Mouse (Mus musculus): ENCODE data around the gene Nrsn2. TPM values are rescaled to one million over a fixed set of nuclear protein-coding genes. Genes with fewer than 3 reads are reported as not detected.
A peak's percentile ranks its signal among the peaks of the same experiment; 100 is the strongest.
"Not testable (repeated sequence)": the region's sequence is repeated elsewhere in the genome, so short reads cannot be mapped to it uniquely, and the experiment has no call there.

Nrsn2 gene
- total RNA-seq, 4 experiments from 2014 or later = 90.3 to 104 (median 96.4) TPM

- peak in 1 of 2 experiments; percentile 57 for DNase-seq (ENCODE audit: low spot score in 2 of 2)
These were observed 16.3 kb upstream of the Nrsn2 start for GRCm38 (mm10) chr2:152392786-152393185.

GRCm38 (mm10) chr2:152384191-152384590, 7.8 kb upstream of the Nrsn2 start:
- DNase-seq (ENCODE audit: low spot score in 2 of 2) = no peak

GRCm38 (mm10) chr2:152375652-152376344, 640 bp downstream of the Nrsn2 start:
- peak; percentile 44 to 54 for DNase-seq (ENCODE audit: low spot score in 2 of 2)

- DNase-seq (ENCODE audit: low spot score in 2 of 2) = no peak
These were observed 2.9 kb downstream of the Nrsn2 start for GRCm38 (mm10) chr2:152373547-152373946.

- DNase-seq (ENCODE audit: low spot score in 2 of 2) = no peak
These were observed 3.8 kb downstream of the Nrsn2 start for GRCm38 (mm10) chr2:152372661-152373060.

- DNase-seq (ENCODE audit: low spot score in 2 of 2) = no peak
These were observed 4.3 kb downstream of the Nrsn2 start for GRCm38 (mm10) chr2:152372104-152372503.

GRCm38 (mm10) chr2:152368532-152369140, 7.8 kb downstream of the Nrsn2 start:
- DNase-seq (ENCODE audit: low spot score in 2 of 2) = no peak

- DNase-seq (ENCODE audit: low spot score in 2 of 2) = no peak
These were observed 8.5 kb downstream of the Nrsn2 start for GRCm38 (mm10) chr2:152367917-152368316.

- peak; percentile 53 to 63 for DNase-seq (ENCODE audit: low spot score in 2 of 2)
These were observed 12.9 kb downstream of the Nrsn2 start for GRCm38 (mm10) chr2:152363245-152364147.

GRCm38 (mm10) chr2:152361193-152361592, 15.2 kb downstream of the Nrsn2 start:
- no peak for DNase-seq (ENCODE audit: low spot score in 2 of 2)

- no peak for DNase-seq (ENCODE audit: low spot score in 2 of 2)
These were observed 16.1 kb downstream of the Nrsn2 start for GRCm38 (mm10) chr2:152360271-152360775.

- DNase-seq (ENCODE audit: low spot score in 2 of 2) = no peak
These were observed 16.8 kb downstream of the Nrsn2 start for GRCm38 (mm10) chr2:152359616-152360015.

- not testable (repeated sequence) for DNase-seq (ENCODE audit: low spot score in 2 of 2)
These were observed 17.5 kb downstream of the Nrsn2 start for GRCm38 (mm10) chr2:152358977-152359376.

GRCm38 (mm10) chr2:152357254-152357653, 19.2 kb downstream of the Nrsn2 start:
- DNase-seq (ENCODE audit: low spot score in 2 of 2) = no peak

GRCm38 (mm10) chr2:152349842-152350540, 26.4 kb downstream of the Nrsn2 start:
- DNase-seq (ENCODE audit: low spot score in 2 of 2) = no peak

GRCm38 (mm10) chr2:152349205-152349604, 27.2 kb downstream of the Nrsn2 start:
- DNase-seq (ENCODE audit: low spot score in 2 of 2) = no peak

GRCm38 (mm10) chr2:152347722-152348121, 28.7 kb downstream of the Nrsn2 start:
- no peak for DNase-seq (ENCODE audit: low spot score in 2 of 2)

- no peak for DNase-seq (ENCODE audit: low spot score in 2 of 2)
These were observed 29.5 kb downstream of the Nrsn2 start for GRCm38 (mm10) chr2:152346776-152347465.

- DNase-seq (ENCODE audit: low spot score in 2 of 2) = no peak
These were observed 31.0 kb downstream of the Nrsn2 start for GRCm38 (mm10) chr2:152345393-152345792.

GRCm38 (mm10) chr2:152344909-152345308, 31.5 kb downstream of the Nrsn2 start:
- no peak for DNase-seq (ENCODE audit: low spot score in 2 of 2)

- no peak for DNase-seq (ENCODE audit: low spot score in 2 of 2)
These were observed 32.1 kb downstream of the Nrsn2 start for GRCm38 (mm10) chr2:152344361-152344760.

Measured in layer of hippocampus, adult 8-10 months (tissue).